8 mouse cellular contexts compared by ENCODE assay signal in the genomic region with DNA sequence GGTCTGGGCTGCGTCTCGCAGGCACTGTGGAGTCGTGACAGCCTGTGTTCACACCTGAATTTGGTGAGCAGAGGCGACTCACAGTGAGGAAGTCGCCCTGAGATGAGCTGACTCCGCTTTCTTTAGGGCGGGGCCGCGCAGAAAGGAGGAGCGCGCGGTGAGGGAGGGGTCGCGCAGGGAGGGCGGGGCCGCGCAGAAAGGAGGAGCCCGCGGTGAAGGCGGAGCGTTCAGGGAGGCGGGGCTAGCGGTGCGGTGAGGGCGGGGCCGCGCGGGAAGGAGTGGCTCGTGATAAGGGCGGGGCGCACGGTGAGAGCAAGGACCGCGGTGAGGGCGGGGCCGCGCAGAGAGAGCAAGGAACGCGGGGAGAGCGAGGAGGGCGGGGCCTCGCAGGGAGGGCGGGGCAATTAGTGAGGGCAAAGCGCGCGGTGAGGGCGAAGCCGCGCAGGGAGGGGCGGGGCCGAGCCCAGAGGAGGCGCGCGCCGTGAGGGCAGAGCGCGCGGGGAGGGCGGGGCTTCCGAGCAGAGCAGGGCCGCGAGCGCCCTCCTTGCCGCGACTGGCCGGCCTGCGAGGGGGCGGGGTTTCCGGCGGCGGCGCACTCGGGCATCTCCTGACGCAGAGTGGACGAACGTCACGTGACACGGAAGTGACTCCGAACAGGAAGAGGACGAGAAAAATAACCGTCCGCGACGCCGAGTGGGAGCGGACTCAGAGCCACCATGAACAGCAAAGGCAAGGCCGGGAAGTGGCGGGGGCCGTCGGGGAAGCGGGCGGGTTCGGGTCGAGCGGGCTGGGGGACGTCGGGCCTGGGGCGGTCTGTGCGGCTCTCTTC. TPM values are rescaled to one million over a fixed set of nuclear protein-coding genes. Genes with fewer than 3 reads are reported as not detected.
DNase-seq lines count a peak whose midpoint lies in the region; ATAC-seq lines count a peak whose summit lies in the region.

A gene (plus strand): TSS at position 354 of the 829 bp plus-strand sequence.

- H3K36me3 ChIP-seq in intestine, embryonic 14.5 days (ENCODE audit: control insufficient read depth, insufficient read depth, low read length), result peaks cover 28% of the 10 kb centered on the region

- H3K27ac ChIP-seq in intestine, embryonic 14.5 days (ENCODE audit: low read depth), result peak within 1 kb of the TSS; percentile 97

- WGBS in intestine, embryonic 14.5 days, result under 1% methylated on average over 98 of the region's 99 CpGs

- peaks cover 6% of the 10 kb centered on the region; the same call in 1 of the 2 replicates for H3K4me1 ChIP-seq in intestine, embryonic 14.5 days (replicated peaks; ENCODE audit: control insufficient read depth, insufficient read depth, low read length)

- peak; percentile 86 for ATAC-seq in intestine, embryonic 14.5 days (replicated peaks; ENCODE audit: low FRiP score, low TSS enrichment, low read depth)

- peak; percentile 99 to 100 for DNase-seq in adrenal gland, adult (ENCODE audit: inconsistent age in 2 of 2, low spot score in 1 of 2)
- peak; percentile 98 for DNase-seq in embryo, embryonic 10.5 days (ENCODE audit: low spot score)
- DNase-seq in gastrocnemius, postnatal 25 days, result peak; percentile 99
- peak; percentile 100 for DNase-seq in intestine, embryonic 14.5 days (ENCODE audit: low spot score)
- peak; percentile 98 to 99 for DNase-seq in left cerebral cortex, postnatal 14 days (ENCODE audit: low spot score in 2 of 2)
- DNase-seq in mesoderm, embryonic 11.5 days (ENCODE audit: low read depth, low spot score), result peak; percentile 98
- DNase-seq in right cerebral cortex, postnatal 36 days (ENCODE audit: low spot score in 2 of 2), result peak; percentile 97 to 98
- peak; percentile 100 for DNase-seq in yolk sac, embryonic 10.5 days (ENCODE audit: low spot score)

- peak within 1 kb of the TSS; percentile 81 for H3K4me2 ChIP-seq in intestine, embryonic 14.5 days (ENCODE audit: low read length)

- intact Hi-C loops in left cerebral cortex, postnatal 14 days (cut with DNase I), result loop anchor here (5.0 kb wide), 2 partner anchors 63 to 123 kb away; a partner anchor contains a TSS

- no peaks in the 10 kb centered on the region for H3K27me3 ChIP-seq in intestine, embryonic 14.5 days (replicated peaks; ENCODE audit: control insufficient read depth, insufficient read depth, low read length)

- H3K4me3 ChIP-seq in intestine, embryonic 14.5 days (ENCODE audit: low read depth, low read length), result peak within 1 kb of the TSS; percentile 81

- H3K9me3 ChIP-seq in intestine, embryonic 14.5 days (ENCODE audit: control insufficient read depth, low read length), result no peaks in the 10 kb centered on the region

- peak within 1 kb of the TSS; percentile 95 for H3K9ac ChIP-seq in intestine, embryonic 14.5 days (ENCODE audit: low read length)

RNA-seq across cellular contexts. Expression of the gene that starts here (rescaled TPM):
- 10 to 100 TPM; 51.9 to 55.1 TPM for total RNA-seq in gastrocnemius, postnatal 25 days (2021)
- 269 and 284 TPM in 2 replicates for polyA plus RNA-seq in intestine, embryonic 14.5 days (2014; fragmentation: Nextera tagmentation; extraction: Ambion mirVana)
- total RNA-seq in left cerebral cortex, postnatal 14 days (2021), result 10 to 100 TPM; 97.6 to 98.1 TPM

Comparison
In these comparisons a context has a peak if more than half of its experiments do, and no peak if none do; other contexts are left out.
1. Peak in every context shown above with its lines: DNase-seq, ATAC-seq, H3K4me3 ChIP-seq and H3K27ac ChIP-seq.